Mouse (Mus musculus) spleen, postnatal 14 days (tissue): ENCODE measurements around the gene Grid2.

Experiments used
- DNase-seq, 2 experiments: peaks; one replicate each; pipeline ENCODE4 v3.0.0; 2021 to 2022; ENCODE audit warnings: low spot score in 2 of 2

Gene Grid2

GRCm38 (mm10) chr6:64063858-64064257 lies 808.2 kb downstream of the Grid2 start:
- DNase-seq, result no peak

- DNase-seq, result no peak
These were observed 809.0 kb downstream of the Grid2 start for GRCm38 (mm10) chr6:64064704-64065103.

- no peak for DNase-seq
These were observed 817.7 kb downstream of the Grid2 start for GRCm38 (mm10) chr6:64073406-64073805.

- DNase-seq, result no peak
These were observed 822.2 kb downstream of the Grid2 start for GRCm38 (mm10) chr6:64077911-64078310.

GRCm38 (mm10) chr6:64098662-64099061 lies 843.0 kb downstream of the Grid2 start:
- no peak for DNase-seq

GRCm38 (mm10) chr6:64114594-64114993 lies 858.9 kb downstream of the Grid2 start:
- no peak for DNase-seq

- DNase-seq, result no peak
These were observed 880.6 kb downstream of the Grid2 start for GRCm38 (mm10) chr6:64136275-64136674.

GRCm38 (mm10) chr6:64148613-64149012 lies 892.9 kb downstream of the Grid2 start:
- DNase-seq, result no peak

- DNase-seq, result no peak
These were observed 919.4 kb downstream of the Grid2 start for GRCm38 (mm10) chr6:64174995-64175612.

- no peak for DNase-seq
These were observed 938.0 kb downstream of the Grid2 start for GRCm38 (mm10) chr6:64193646-64194045.

- no peak for DNase-seq
These were observed 946.9 kb downstream of the Grid2 start for GRCm38 (mm10) chr6:64202396-64203122.

- no peak for DNase-seq
These were observed 980.7 kb downstream of the Grid2 start for GRCm38 (mm10) chr6:64236351-64236750.

GRCm38 (mm10) chr6:64240526-64240925 lies 984.9 kb downstream of the Grid2 start:
- no peak for DNase-seq

GRCm38 (mm10) chr6:64245951-64246350 lies 990.3 kb downstream of the Grid2 start:
- no peak for DNase-seq

- no peak for DNase-seq
These were observed 995.4 kb downstream of the Grid2 start for GRCm38 (mm10) chr6:64251041-64251440.

GRCm38 (mm10) chr6:64263517-64263916 lies 1007.8 kb downstream of the Grid2 start:
- DNase-seq, result no peak

- DNase-seq, result no peak
These were observed 1008.5 kb downstream of the Grid2 start for GRCm38 (mm10) chr6:64264224-64264623.

- DNase-seq, result no peak
These were observed 1018.8 kb downstream of the Grid2 start for GRCm38 (mm10) chr6:64274319-64275114.

- no peak for DNase-seq
These were observed 1024.3 kb downstream of the Grid2 start for GRCm38 (mm10) chr6:64279927-64280326.

- DNase-seq, result no peak
These were observed 1038.1 kb downstream of the Grid2 start for GRCm38 (mm10) chr6:64293761-64294160.

GRCm38 (mm10) chr6:64297633-64298032 lies 1042.0 kb downstream of the Grid2 start:
- DNase-seq, result no peak

- DNase-seq, result no peak
These were observed 1049.2 kb downstream of the Grid2 start for GRCm38 (mm10) chr6:64304709-64305476.
